Mouse (Mus musculus) CH12.LX (cell line): ENCODE data around the gene Syt2. TPM values are rescaled to one million over a fixed set of nuclear protein-coding genes. Genes with fewer than 3 reads are reported as not detected.

Source experiments
- DNase-seq: peaks from one replicate; pipeline ENCODE4 v3.0.0-alpha.2; 2013; ENCODE audit errors: extremely low read depth
- H3K27ac ChIP-seq: 2 replicates; pipeline ENCODE4 v1.5.1; 2012; ENCODE audit warnings: low read depth, mild to moderate bottlenecking, control low read depth, moderate library complexity; ENCODE audit not compliant: insufficient read depth
- H3K27me3 ChIP-seq: replicated peaks from 2 replicates; pipeline ENCODE3; 2012; ENCODE audit warnings: inconsistent platforms
- H3K36me3 ChIP-seq, 2 experiments: replicated peaks in 1 of 2; 2 replicates each; pipeline versions ENCODE3 to v1.6.1; 2012; ENCODE audit warnings: inconsistent platforms in 1 of 2, low read length in 1 of 2, mild to moderate bottlenecking in 1 of 2, mixed read lengths in 1 of 2, moderate library complexity in 1 of 2; ENCODE audit not compliant: control insufficient read depth in 1 of 2, insufficient read depth in 1 of 2
- H3K4me1 ChIP-seq, 2 experiments: 2 replicates each; pipeline ENCODE4 v1.6.1; 2012; ENCODE audit warnings: inconsistent platforms in 1 of 2, moderate library complexity in 1 of 2; ENCODE audit not compliant: insufficient read depth in 2 of 2, control insufficient read depth in 1 of 2
- H3K4me2 ChIP-seq: 2 replicates; pipeline ENCODE4 v1.6.1; 2012; ENCODE audit warnings: low read depth, mild to moderate bottlenecking, control low read depth; ENCODE audit not compliant: poor library complexity, insufficient read depth, severe bottlenecking
- H3K4me3 ChIP-seq, 3 experiments: fragments of 150-350 bp in 1 of 3; sonication (generic) in 1 of 3; replicated peaks in 1 of 3; 2 replicates each; pipeline versions ENCODE3 to v1.5.1; 2011 to 2012; ENCODE audit warnings: low read depth in 2 of 3, low read length in 2 of 3, mild to moderate bottlenecking in 2 of 3, moderate library complexity in 2 of 3, control low read depth in 1 of 3, improper control_type of control experiment in 1 of 3, inconsistent platforms in 1 of 3, mixed read lengths in 1 of 3; ENCODE audit not compliant: poor library complexity in 1 of 3
- H3K79me2 ChIP-seq: replicated peaks from 2 replicates; pipeline ENCODE4 v1.6.1; 2012; ENCODE audit warnings: mild to moderate bottlenecking, moderate library complexity; ENCODE audit not compliant: control insufficient read depth, poor library complexity, insufficient read depth, severe bottlenecking; ENCODE audit errors: extremely low read depth
- H3K9ac ChIP-seq: 2 replicates; pipeline ENCODE4 v1.6.1; 2012; ENCODE audit warnings: low read depth, mild to moderate bottlenecking, control low read depth, moderate library complexity; ENCODE audit not compliant: insufficient read depth
- H3K9me3 ChIP-seq: replicated peaks from 2 replicates; pipeline ENCODE3; 2012; ENCODE audit warnings: low read length, inconsistent platforms, mixed read lengths
- CHD1 ChIP-seq: IDR thresholded peaks from 2 replicates; pipeline ENCODE4 v1.6.1; 2012; ENCODE audit warnings: low read depth, low read length, improper control_type of control experiment, inconsistent platforms
- CTCF ChIP-seq, 2 experiments: IDR thresholded peaks in 1 of 2; conservative IDR thresholded peaks in 1 of 2; 2 replicates each; pipeline ENCODE4 v1.5.1; 2011 to 2012; ENCODE audit warnings: low read depth in 2 of 2, low read length in 2 of 2, improper control_type of control experiment in 1 of 2, inconsistent platforms in 1 of 2, mild to moderate bottlenecking in 1 of 2, moderate library complexity in 1 of 2
- E2F4 ChIP-seq: IDR thresholded peaks from 2 replicates; pipeline ENCODE4 v1.6.1; 2011; ENCODE audit warnings: low read depth, low read length, improper control_type of control experiment; ENCODE audit not compliant: insufficient replicate concordance
- ETS1 ChIP-seq: conservative IDR thresholded peaks from 2 replicates; pipeline ENCODE4 v1.6.1; 2012; ENCODE audit warnings: low read depth, mild to moderate bottlenecking, inconsistent platforms, low read length, improper control_type of control experiment, moderate library complexity
- GABPA ChIP-seq: IDR thresholded peaks from 2 replicates; pipeline ENCODE4 v1.6.1; 2012; ENCODE audit warnings: low read depth, low read length, improper control_type of control experiment, inconsistent platforms; ENCODE audit not compliant: insufficient replicate concordance
- HCFC1 ChIP-seq: IDR thresholded peaks from 2 replicates; pipeline ENCODE4 v1.6.1; 2012; ENCODE audit warnings: low read depth, mild to moderate bottlenecking, inconsistent platforms, low read length, improper control_type of control experiment
- IRF4 ChIP-seq: IDR thresholded peaks from 2 replicates; pipeline ENCODE4 v1.6.1; 2014; ENCODE audit warnings: low read depth, mild to moderate bottlenecking, inconsistent platforms, low read length, improper control_type of control experiment
- JUN ChIP-seq: IDR thresholded peaks from 2 replicates; pipeline ENCODE4 v1.6.1; 2011; ENCODE audit warnings: low read depth, mild to moderate bottlenecking, low read length, improper control_type of control experiment, moderate library complexity; ENCODE audit not compliant: insufficient read depth
- KAT2A ChIP-seq: IDR thresholded peaks from 2 replicates; pipeline ENCODE4 v1.6.1; 2012; ENCODE audit warnings: low read length, improper control_type of control experiment, inconsistent platforms; ENCODE audit not compliant: insufficient replicate concordance
- MAFK ChIP-seq: IDR thresholded peaks from 2 replicates; pipeline ENCODE4 v1.6.1; 2011; ENCODE audit warnings: low read length, improper control_type of control experiment; ENCODE audit not compliant: insufficient replicate concordance
- MAX ChIP-seq: IDR thresholded peaks from 2 replicates; pipeline ENCODE4 v1.6.1; 2011; ENCODE audit warnings: low read length, improper control_type of control experiment
- MAZ ChIP-seq: IDR thresholded peaks from 2 replicates; pipeline ENCODE4 v1.6.1; 2012; ENCODE audit warnings: low read depth, mild to moderate bottlenecking, inconsistent platforms, low read length, improper control_type of control experiment, moderate library complexity
- MEF2A ChIP-seq: IDR thresholded peaks from 2 replicates; pipeline ENCODE4 v1.6.1; 2014; ENCODE audit warnings: low read depth, mild to moderate bottlenecking, inconsistent platforms, low read length, improper control_type of control experiment, borderline replicate concordance
- MXI1 ChIP-seq: IDR thresholded peaks from 2 replicates; pipeline ENCODE4 v1.6.1; 2011; ENCODE audit warnings: mild to moderate bottlenecking, low read depth, low read length, improper control_type of control experiment
- MYC ChIP-seq: IDR thresholded peaks from 2 replicates; pipeline ENCODE4 v1.6.1; 2011; ENCODE audit warnings: low read depth, mild to moderate bottlenecking, improper control_type of control experiment, low read length
- NELFE ChIP-seq: IDR thresholded peaks from 2 replicates; pipeline ENCODE4 v1.6.1; 2011; ENCODE audit warnings: low read depth, low read length, improper control_type of control experiment
- NRF1 ChIP-seq: IDR thresholded peaks from 2 replicates; pipeline ENCODE4 v1.6.1; 2014; ENCODE audit warnings: low read depth, mild to moderate bottlenecking, inconsistent platforms, low read length, improper control_type of control experiment, moderate library complexity
- POLR2A ChIP-seq: IDR thresholded peaks from 2 replicates; pipeline ENCODE4 v1.6.1; 2011; ENCODE audit warnings: low read depth, mild to moderate bottlenecking, improper control_type of control experiment, low read length
- RCOR1 ChIP-seq: conservative IDR thresholded peaks from 2 replicates; pipeline ENCODE4 v1.6.1; 2012; ENCODE audit warnings: low read depth, mild to moderate bottlenecking, inconsistent platforms, low read length, improper control_type of control experiment
- SIN3A ChIP-seq: IDR thresholded peaks from 2 replicates; pipeline ENCODE4 v1.6.1; 2012; ENCODE audit warnings: low read length, improper control_type of control experiment, inconsistent platforms
- SMC3 ChIP-seq: IDR thresholded peaks from 2 replicates; pipeline ENCODE4 v1.6.1; 2011; ENCODE audit warnings: low read depth, low read length, improper control_type of control experiment
- TBP ChIP-seq: conservative IDR thresholded peaks from 2 replicates; pipeline ENCODE4 v1.6.1; 2011; ENCODE audit warnings: low read depth, low read length, improper control_type of control experiment
- UBTF ChIP-seq: IDR thresholded peaks from 2 replicates; pipeline ENCODE4 v1.6.1; 2012; ENCODE audit warnings: low read depth, mild to moderate bottlenecking, inconsistent platforms, low read length, improper control_type of control experiment, moderate library complexity
- USF1 ChIP-seq: IDR thresholded peaks from 2 replicates; pipeline ENCODE4 v1.6.1; 2014; ENCODE audit warnings: low read depth, mild to moderate bottlenecking, inconsistent platforms, low read length, improper control_type of control experiment
- ZC3H11A ChIP-seq: IDR thresholded peaks from 2 replicates; pipeline ENCODE4 v1.6.1; 2012; ENCODE audit warnings: low read depth, mild to moderate bottlenecking, inconsistent platforms, low read length, improper control_type of control experiment
- ZKSCAN1 ChIP-seq: IDR thresholded peaks from 2 replicates; pipeline ENCODE4 v1.6.1; 2012; ENCODE audit warnings: low read depth, inconsistent platforms, low read length, improper control_type of control experiment, borderline replicate concordance
- dilution Hi-C: fragments of 300-500 bp; cut with MboI; formaldehyde crosslinking; loops from 2 replicates; pipeline ENCODE4 v1.14.3; 2020; ENCODE audit warnings: low sequenced_read_pairs; ENCODE audit not compliant: extremely low pct_unique_long_range_greater_than_20kb, extremely low pct_ligation_motif_present
- in situ Hi-C: fragments of 300-500 bp; cut with MboI; formaldehyde crosslinking; loops from 3 replicates; pipeline ENCODE4 v1.14.3; 2019; ENCODE audit warnings: low sequenced_read_pairs, low pct_ligation_motif_present, low pct_unique_long_range_greater_than_20kb, mixed read lengths
- polyA plus RNA-seq: library from polyadenylated mRNA; unstranded; fragments of >175 nt; gene quantifications from 2 replicates; pipeline ENCODE4 v1.2.1, GENCODE M21; 2012; ENCODE audit warnings: low read depth; ENCODE audit not compliant: insufficient read length
- total RNA-seq, 2 experiments: library from RNA; depleted of rRNA; stranded (reverse); fragments of 300-350 nt in 1 of 2; fragments of >200 nt in 1 of 2; gene quantifications; 2 replicates each; pipeline ENCODE4 v1.2.3; 2012 to 2014

The Syt2 gene
- total and polyA plus RNA-seq, 3 experiments: not detected

- TF ChIP-seq E2F4: no peak
- no peak for TF ChIP-seq ZKSCAN1
- no peak for TF ChIP-seq MXI1
- no peak for TF ChIP-seq MEF2A
- TF ChIP-seq ZC3H11A: no peak
- TF ChIP-seq NELFE: no peak
- no peak for TF ChIP-seq MAFK
- no peak for TF ChIP-seq NRF1
- TF ChIP-seq GABPA: no peak
- no peak for TF ChIP-seq MYC
- TF ChIP-seq HCFC1: no peak
- TF ChIP-seq, all 38 proteins: peak for 4
Measured at GRCm38 (mm10) chr1:134725276-134725675, 78.8 kb downstream of the Syt2 start (continued).

- dilution Hi-C loops (no loop called here), in situ Hi-C loops (no loop called here)
- H3K4me1 ChIP-seq: 0 out of 4 replicates have a peak, but pooled peaks cover 0 to 3% of the 10 kb centered on the region in 2 experiments
- no peaks in the 10 kb centered on the region for H3K9me3 ChIP-seq
- H3K36me3 ChIP-seq: no peaks in the 10 kb centered on the region
- no peak overlapping the region for H3K9ac ChIP-seq
- peaks cover 88% of the 10 kb centered on the region for H3K27me3 ChIP-seq
- no peak overlapping the region for H3K4me3 ChIP-seq
- no peak for TF ChIP-seq CTCF (conservative IDR thresholded peaks at IDR 0.05 in 1 of 2, IDR thresholded peaks at IDR 0.05 in 1 of 2; ENCODE audit: low read depth in 2 of 2, low read length in 2 of 2)
- no peak for TF ChIP-seq SMC3
- no peak for TF ChIP-seq HCFC1
- no peak for TF ChIP-seq USF1
- TF ChIP-seq RCOR1: no peak
- no peak for TF ChIP-seq ZC3H11A
- TF ChIP-seq ETS1: no peak
- no peak for TF ChIP-seq POLR2A
- no peak for TF ChIP-seq CHD1
- no peak for TF ChIP-seq MAZ
- no peak for DNase-seq
- no peak overlapping the region for H3K4me2 ChIP-seq
- no peaks in the 10 kb centered on the region for H3K79me2 ChIP-seq
- H3K27ac ChIP-seq: no peak overlapping the region
Measured at GRCm38 (mm10) chr1:134726480-134726879, 80.0 kb downstream of the Syt2 start.

GRCm38 (mm10) chr1:134727256-134727655 lies 80.8 kb downstream of the Syt2 start:
- H3K27me3 ChIP-seq: peaks cover 86% of the 10 kb centered on the region
- in situ Hi-C loops: no loop called here

More at GRCm38 (mm10) chr1:134727256-134727655, 80.8 kb downstream of the Syt2 start:
- no peak for DNase-seq
- dilution Hi-C loops: no loop called here
- Histone ChIP-seq H3K4me3 (no peak overlapping the region), H3K27ac (no peak overlapping the region), H3K4me2 (no peak overlapping the region), H3K79me2 (no peaks in the 10 kb centered on the region), H3K9me3 (peaks cover 5% of the 10 kb centered on the region), H3K36me3 (no peaks in the 10 kb centered on the region), H3K9ac (no peak overlapping the region), H3K4me1 (no peaks in the 10 kb centered on the region)
- no peak for TF ChIP-seq JUN
- TF ChIP-seq RCOR1: no peak
- no peak for TF ChIP-seq IRF4
- no peak for TF ChIP-seq SIN3A
- TF ChIP-seq MYC: no peak
- TF ChIP-seq HCFC1: no peak
- TF ChIP-seq MAX: no peak
- no peak for TF ChIP-seq UBTF
- TF ChIP-seq NRF1: no peak
- TF ChIP-seq SMC3: no peak
- TF ChIP-seq TBP: no peak
- TF ChIP-seq KAT2A: no peak
- TF ChIP-seq MEF2A: no peak
- no peak for TF ChIP-seq E2F4
- no peak for TF ChIP-seq ZKSCAN1
- no peak for TF ChIP-seq ZC3H11A
